Mouse (Mus musculus): Measurements from ENCODE around the gene Adamts17.

DNA sequence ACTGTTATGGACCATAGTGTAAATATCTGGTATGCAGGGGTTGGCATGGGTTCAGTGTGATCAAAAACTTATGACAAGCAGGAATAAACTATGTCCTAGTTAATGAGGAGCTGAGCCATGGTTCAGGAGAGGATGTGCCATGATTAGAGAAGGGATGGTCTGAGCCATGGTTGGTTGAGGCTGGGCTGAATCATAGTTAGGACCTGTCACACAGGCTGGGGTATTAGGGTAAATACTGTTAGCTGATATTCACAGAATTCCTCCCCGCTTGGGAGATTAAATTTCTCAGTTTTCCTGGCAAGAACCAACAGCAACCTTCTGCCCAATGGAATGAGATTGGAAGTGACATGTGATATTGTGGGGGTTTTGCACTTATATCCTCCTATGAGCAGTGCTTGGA, 84.6 kb downstream of the Adamts17 start:
- TF ChIP-seq CTCF (IDR thresholded peaks at IDR 0.05; ENCODE audit: borderline replicate concordance, extremely low read depth, insufficient read depth, insufficient read length) (no peak), POLR2A (IDR thresholded peaks at IDR 0.05; ENCODE audit: borderline replicate concordance, extremely low read depth, insufficient read depth, insufficient read length, poor library complexity, severe bottlenecking) (no peak)

All from brain, embryonic 14.5 days (tissue).